Mouse (Mus musculus) limb, embryonic 14.5 days (tissue): ENCODE data around the gene Cd247. TPM values are rescaled to one million over a fixed set of nuclear protein-coding genes. Genes with fewer than 3 reads are reported as not detected.

Experiments
- ATAC-seq: fragments of 200-750 bp; cut with Nextera tagmentation; 2 replicates; pipeline ENCODE4 v1.8.0; 2017; ENCODE audit warnings: low read depth, moderate number of reproducible peaks, moderate TSS enrichment; ENCODE audit not compliant: low FRiP score
- DNase-seq: peaks from one replicate; pipeline ENCODE4 v3.0.0-alpha.2; 2015; ENCODE audit warnings: low spot score
- H3K27ac ChIP-seq: fragments of 300-500 bp; sonication (generic); replicated peaks from 2 replicates; pipeline ENCODE4 v1.5.1; 2014; ENCODE audit warnings: low read depth, mild to moderate bottlenecking, low read length, moderate library complexity, mixed read lengths
- H3K27me3 ChIP-seq: fragments of 300-500 bp; sonication (generic); 2 replicates; pipeline ENCODE4 v1.6.1; 2014; ENCODE audit warnings: low read length, mixed read lengths; ENCODE audit not compliant: control insufficient read depth, insufficient read depth
- H3K36me3 ChIP-seq: fragments of 300-500 bp; sonication (generic); 2 replicates; pipeline ENCODE4 v1.6.1; 2014; ENCODE audit warnings: mild to moderate bottlenecking, low read length, moderate library complexity, mixed read lengths; ENCODE audit not compliant: control insufficient read depth, insufficient read depth
- H3K4me1 ChIP-seq: fragments of 300-500 bp; sonication (generic); 2 replicates; pipeline ENCODE4 v1.6.1; 2014; ENCODE audit warnings: antibody characterized with exemption, low read length, mixed read lengths; ENCODE audit not compliant: control insufficient read depth, insufficient read depth
- H3K4me2 ChIP-seq: fragments of 300-500 bp; sonication (generic); replicated peaks from 2 replicates; pipeline ENCODE4 v1.6.1; 2014; ENCODE audit warnings: low read depth, mild to moderate bottlenecking, low read length, moderate library complexity; ENCODE audit not compliant: severe bottlenecking
- H3K4me3 ChIP-seq: fragments of 300-500 bp; sonication (generic); replicated peaks from 2 replicates; pipeline ENCODE4 v1.5.1; 2014; ENCODE audit warnings: low read length
- H3K9ac ChIP-seq: fragments of 300-500 bp; sonication (generic); 2 replicates; pipeline ENCODE4 v1.6.1; 2014; ENCODE audit warnings: mild to moderate bottlenecking, low read depth, low read length, moderate library complexity; ENCODE audit not compliant: severe bottlenecking
- H3K9me3 ChIP-seq: fragments of 300-500 bp; sonication (generic); 2 replicates; pipeline ENCODE4 v1.6.1; 2016; ENCODE audit warnings: low read length; ENCODE audit not compliant: control insufficient read depth
- POLR2A ChIP-seq: fragments of 200-500 bp; IDR thresholded peaks from 2 replicates; pipeline ENCODE4 v1.8.0; 2012; ENCODE audit warnings: inconsistent platforms, mild to moderate bottlenecking, moderate library complexity, borderline replicate concordance; ENCODE audit not compliant: insufficient read depth, insufficient read length; ENCODE audit errors: extremely low read depth
- WGBS: fragments of 180-500 bp; shearing (Covaris S2); extraction: QIAGEN DNeasy Blood & Tissue Kit; methylation state at CpG from one replicate; pipeline ENCODE4 v1.1.7; 2014; 5-methylcytosine and 5-hydroxymethylcytosine counted together
- polyA plus RNA-seq, 2 experiments: library from polyadenylated mRNA; depleted of rRNA in 1 of 2; stranded (reverse) in 1 of 2; unstranded in 1 of 2; fragments of >200 nt; fragmentation: Nextera tagmentation in 1 of 2; extraction: Ambion mirVana in 1 of 2; gene quantifications; 2 replicates each; pipeline versions ENCODE4 v1.2.1 to v1.2.3; 2012 to 2014

Cd247 gene
- polyA plus RNA-seq, 2 experiments = 0.53 to 0.87 TPM

DNA sequence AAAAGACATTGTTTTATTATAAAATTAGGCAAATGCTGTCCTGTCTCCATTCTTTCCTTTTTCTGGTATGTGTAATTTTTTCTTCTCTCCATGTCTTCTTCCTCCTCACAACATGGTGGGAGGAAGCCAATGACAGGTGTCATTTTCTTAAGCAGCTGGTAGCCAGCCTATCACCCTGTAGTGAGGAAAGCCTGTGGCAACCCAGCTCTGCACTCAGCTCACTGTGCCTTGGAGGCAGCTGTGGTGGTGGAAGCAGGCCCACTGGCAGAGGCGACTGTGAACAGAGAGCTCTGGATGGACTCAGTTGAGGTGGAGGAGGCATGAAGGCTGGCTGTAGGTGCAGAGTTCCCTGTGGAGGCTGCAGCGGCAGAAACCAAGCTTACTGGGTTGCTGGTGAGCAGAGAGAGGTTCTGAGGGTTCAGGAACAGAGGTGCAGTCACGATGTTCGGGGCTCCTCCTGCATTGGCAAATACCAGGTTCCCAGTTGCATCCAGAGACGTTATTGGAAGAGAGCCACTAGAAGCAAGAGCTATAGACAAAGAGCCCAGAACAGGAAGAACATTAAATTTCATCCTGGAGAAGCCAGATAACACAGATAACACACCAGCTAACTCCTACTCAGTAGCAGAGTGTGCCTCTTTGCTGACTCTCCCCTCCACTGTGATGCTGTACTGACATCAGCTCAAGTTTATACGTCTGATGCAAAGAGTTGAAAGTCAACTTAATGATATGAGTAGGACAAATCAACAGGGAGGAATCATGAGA, 87.2 kb downstream of the Cd247 start:
- H3K4me2 ChIP-seq = no peak overlapping the region
- H3K9me3 ChIP-seq = no peaks in the 10 kb centered on the region
- H3K4me1 ChIP-seq = no peaks in the 10 kb centered on the region
- TF ChIP-seq POLR2A = no peak
- no peak overlapping the region for H3K9ac ChIP-seq
- no peak overlapping the region for H3K27ac ChIP-seq
- H3K36me3 ChIP-seq = peaks cover 49% of the 10 kb centered on the region
- DNase-seq = no peak
- no peak for ATAC-seq
- no peak overlapping the region for H3K4me3 ChIP-seq
- H3K27me3 ChIP-seq = no peaks in the 10 kb centered on the region
- 87% methylated on average over 6 of the region's 6 CpGs for WGBS

DNA sequence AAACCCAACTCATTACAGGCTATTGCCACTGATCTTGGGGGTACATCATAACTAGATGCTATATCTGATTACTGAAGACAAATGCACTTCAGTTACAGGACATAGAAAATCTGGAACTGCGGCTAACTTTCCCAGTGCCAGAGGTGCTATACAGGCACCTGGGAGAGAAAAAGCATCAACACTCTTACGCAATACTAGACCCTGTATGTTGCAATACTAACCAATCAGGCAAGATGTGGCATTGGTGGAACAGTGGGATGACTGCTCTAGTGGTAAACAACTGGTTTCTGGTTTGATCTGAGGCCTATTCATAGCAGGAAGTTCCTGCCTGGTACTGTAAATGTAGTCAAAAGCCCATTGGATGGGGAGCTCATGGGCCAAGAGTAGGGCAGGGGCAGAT, 90.3 kb downstream of the Cd247 start:
- 96% methylated on average over 2 of the region's 2 CpGs for WGBS
- H3K27me3 ChIP-seq = no peaks in the 10 kb centered on the region
- H3K27ac ChIP-seq = no peak overlapping the region
- no peak overlapping the region for H3K4me2 ChIP-seq
- no peak for DNase-seq
- TF ChIP-seq POLR2A = no peak
- H3K9ac ChIP-seq = no peak overlapping the region
- H3K4me3 ChIP-seq = no peak overlapping the region
- no peaks in the 10 kb centered on the region for H3K4me1 ChIP-seq
- H3K9me3 ChIP-seq = no peaks in the 10 kb centered on the region
- ATAC-seq = no peak
- H3K36me3 ChIP-seq = peaks cover 49% of the 10 kb centered on the region

- H3K27me3 ChIP-seq = no peaks in the 10 kb centered on the region
- TF ChIP-seq POLR2A = no peak
- no peak overlapping the region for H3K9ac ChIP-seq
- ATAC-seq (no peak), DNase-seq (no peak)
- no peaks in the 10 kb centered on the region for H3K9me3 ChIP-seq
- H3K36me3 ChIP-seq = peaks cover 35% of the 10 kb centered on the region
- no peak overlapping the region for H3K4me2 ChIP-seq
- H3K4me1 ChIP-seq = no peaks in the 10 kb centered on the region
- WGBS = 43% methylated on average over 8 of the region's 8 CpGs
- H3K27ac ChIP-seq = no peak overlapping the region
- no peak overlapping the region for H3K4me3 ChIP-seq
Measured at GRCm38 (mm10) chr1:165882146-165882900, 93.8 kb downstream of the Cd247 start.

- H3K4me2 ChIP-seq = no peak overlapping the region
- no peak overlapping the region for H3K9ac ChIP-seq
- peaks cover 63% of the 10 kb centered on the region for H3K36me3 ChIP-seq
- no peaks in the 10 kb centered on the region for H3K27me3 ChIP-seq
- H3K9me3 ChIP-seq = no peaks in the 10 kb centered on the region
- TF ChIP-seq POLR2A = no peak
- H3K4me1 ChIP-seq = no peaks in the 10 kb centered on the region
- DNase-seq (no peak), ATAC-seq (no peak)
- H3K27ac ChIP-seq = no peak overlapping the region
- WGBS = 92% methylated on average over 2 of the region's 2 CpGs
- no peak overlapping the region for H3K4me3 ChIP-seq
Measured at GRCm38 (mm10) chr1:165891686-165892085, 103.2 kb downstream of the Cd247 start.

GRCm38 (mm10) chr1:165903596-165903995, 115.1 kb downstream of the Cd247 start:
- Histone ChIP-seq H3K9me3 (no peaks in the 10 kb centered on the region), H3K4me2 (no peak overlapping the region), H3K9ac (no peak overlapping the region), H3K4me1 (0 out of 2 replicates have a peak, but pooled peaks cover 3% of the 10 kb centered on the region), H3K27me3 (no peaks in the 10 kb centered on the region), H3K36me3 (peaks cover 30% of the 10 kb centered on the region), H3K27ac (no peak overlapping the region), H3K4me3 (no peak overlapping the region)
- ATAC-seq (no peak), DNase-seq (no peak)
- WGBS = 66% methylated on average over 1 of the region's 1 CpGs
- no peak for TF ChIP-seq POLR2A
